Mouse (Mus musculus): ENCODE data around the gene Sh2d5. TPM values are rescaled to one million over a fixed set of nuclear protein-coding genes. Genes with fewer than 3 reads are reported as not detected.

Gene Sh2d5
- total RNA-seq, 2 experiments from 2014 or later = 1.2 to 1.6 TPM

Other genes starting within 250 kb of the Sh2d5 start
- 100 to 1,000 TPM; 153 to 170 TPM for gene Hp1bp3, start 34.1 kb upstream of the Sh2d5 start, total RNA-seq (2021)
- gene Kif17, start within 50 bp of the Sh2d5 start, total RNA-seq (2021) = 1 to 10 TPM; 3.1 to 3.5 TPM
- gene Ddost, start 54.3 kb downstream of the Sh2d5 start, total RNA-seq (2021) = 100 to 1,000 TPM; 118 to 129 TPM
- 100 to 1,000 TPM; 171 to 188 TPM for gene Pink1, start 75.9 kb downstream of the Sh2d5 start, total RNA-seq (2021)
- gene Cda, start 117.6 kb downstream of the Sh2d5 start, total RNA-seq (2021) = 10 to 100 TPM; 12.3 to 13.4 TPM
- gene Fam43b, start 146.1 kb downstream of the Sh2d5 start, total RNA-seq (2021) = 1 to 10 TPM; 1.8 to 2.0 TPM
- gene Mul1, start 184.3 kb downstream of the Sh2d5 start, total RNA-seq (2021) = 10 to 100 TPM; 54.7 to 56.9 TPM
- 10 to 100 TPM; 17.3 to 22.9 TPM for gene Camk2n1, start 203.9 kb downstream of the Sh2d5 start, total RNA-seq (2021)

Measured in adrenal gland, postnatal 10 days (tissue).